Mouse (Mus musculus) cerebellum, adult 11 months (tissue): ENCODE data around the gene Zfp653.
"Not testable (repeated sequence)": the region's sequence is repeated elsewhere in the genome, so short reads cannot be mapped to it uniquely, and the experiment has no call there.

Experiments used
- DNase-seq: peaks from one replicate; pipeline ENCODE4 v3.0.0; 2022

The Zfp653 gene

GRCm38 (mm10) chr9:22070791-22071573, at the start of gene Zfp653, which contains the start of gene Gm49318:
Gene Zfp653, minus strand, starts transcription at chr9:22071376.
Gene Gm49318, minus strand, starts transcription at chr9:22071259.
- DNase-seq = peak; percentile 97

DNA sequence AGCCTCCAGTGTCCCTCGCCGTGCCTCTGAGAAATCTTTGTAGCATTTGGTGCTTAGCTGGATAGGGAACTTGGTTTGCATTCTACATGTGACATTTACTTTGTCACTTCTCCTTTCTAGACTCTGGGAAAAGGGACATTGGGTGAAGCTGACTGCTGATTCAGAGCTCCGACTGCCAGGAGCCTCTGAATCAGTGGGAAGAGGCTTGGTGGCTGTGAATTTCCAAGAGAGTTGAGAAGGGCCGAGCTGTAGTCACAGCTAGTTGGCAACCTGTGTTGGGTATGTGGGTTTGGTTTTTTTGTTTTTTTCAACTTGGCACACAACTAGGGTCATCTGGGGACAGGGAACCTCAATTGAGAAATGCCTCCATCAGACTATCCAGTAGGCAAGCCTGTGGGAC, 48.4 kb upstream of the Zfp653 start:
- no peak for DNase-seq

GRCm38 (mm10) chr9:22117754-22118456, 46.7 kb upstream of the Zfp653 start:
- peak; percentile 61 for DNase-seq

- DNase-seq = peak; percentile 96
Observed at GRCm38 (mm10) chr9:22116740-22117426, 45.7 kb upstream of the Zfp653 start, which contains the start of gene Elof1. Gene Elof1, minus strand, starts transcription at chr9:22117172.

DNA sequence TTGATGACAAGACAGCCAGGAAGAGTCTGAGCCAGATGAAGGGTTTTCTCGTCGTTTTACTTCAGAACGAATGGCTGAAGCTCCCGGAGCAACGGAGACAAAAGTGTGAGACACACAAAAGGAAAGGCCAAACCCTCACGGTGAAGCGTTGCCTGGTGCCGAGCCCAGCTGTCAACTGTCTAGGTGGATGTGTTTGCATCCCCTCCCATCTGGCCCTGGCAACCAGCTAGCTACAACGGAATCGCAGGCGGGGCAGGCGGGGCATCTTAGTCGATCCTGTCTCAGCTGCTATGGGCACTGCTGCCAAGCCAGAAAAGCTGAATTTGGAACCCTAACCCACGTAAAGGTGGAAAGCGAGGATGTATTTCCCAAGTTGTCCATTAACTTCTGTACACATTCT, 44.9 kb upstream of the Zfp653 start:
- peak; percentile 20 for DNase-seq

- DNase-seq = no peak
Observed at GRCm38 (mm10) chr9:22115635-22116034, 44.5 kb upstream of the Zfp653 start.

GRCm38 (mm10) chr9:22108194-22108593, 37.0 kb upstream of the Zfp653 start:
- DNase-seq = no peak

GRCm38 (mm10) chr9:22099922-22100321, 28.7 kb upstream of the Zfp653 start:
- no peak for DNase-seq

- DNase-seq = no peak
Observed at GRCm38 (mm10) chr9:22098993-22099696, 28.0 kb upstream of the Zfp653 start, which contains the start of gene Cnn1. Gene Cnn1, plus strand, starts transcription at chr9:22099216.

DNA sequence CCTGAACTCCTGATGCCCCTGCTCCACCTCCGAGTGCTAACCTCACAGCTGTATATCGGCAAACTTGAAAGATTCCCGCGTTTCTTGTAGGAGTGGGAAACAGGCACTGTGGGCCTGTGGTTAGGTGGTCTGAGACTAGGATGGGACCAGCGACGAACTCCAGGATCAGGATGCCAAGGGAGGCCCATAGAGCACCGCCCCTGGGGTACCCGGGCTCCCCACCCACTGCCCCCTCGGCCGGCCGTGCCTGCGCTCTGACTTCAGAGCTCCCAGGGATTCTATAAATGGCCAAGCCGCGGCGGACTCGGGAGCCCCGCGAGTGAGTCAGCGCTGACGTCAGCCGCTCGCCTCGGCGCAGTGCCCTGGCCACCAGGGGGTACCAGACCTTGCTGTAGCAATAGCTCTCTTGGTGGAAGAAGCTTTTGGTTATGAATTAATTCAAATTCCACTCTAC, 24.7 kb upstream of the Zfp653 start:
- peak; percentile 77 for DNase-seq

- DNase-seq = no peak
Observed at GRCm38 (mm10) chr9:22092746-22093145, 21.6 kb upstream of the Zfp653 start.

DNA sequence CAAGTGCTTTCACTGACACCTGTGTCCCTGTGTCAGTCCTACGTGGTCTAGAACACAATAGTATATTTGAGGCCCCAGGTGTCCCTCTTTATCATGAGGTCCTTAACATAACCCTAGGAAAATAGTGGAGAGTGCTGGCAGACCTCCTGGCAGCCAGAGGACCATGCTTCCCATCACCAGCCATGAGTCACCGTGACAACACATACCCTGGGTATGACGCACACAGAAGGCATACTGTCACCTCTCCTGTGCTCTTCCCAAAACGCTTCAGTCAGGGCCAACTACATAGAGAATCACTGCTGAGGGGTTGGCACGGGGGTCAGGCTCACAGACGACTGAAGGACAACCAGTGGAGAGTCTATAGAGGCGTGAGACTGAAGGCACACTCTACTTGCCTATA, 18.8 kb upstream of the Zfp653 start:
- DNase-seq = no peak

- DNase-seq = no peak
Observed at GRCm38 (mm10) chr9:22089281-22089680, 18.1 kb upstream of the Zfp653 start.

DNA sequence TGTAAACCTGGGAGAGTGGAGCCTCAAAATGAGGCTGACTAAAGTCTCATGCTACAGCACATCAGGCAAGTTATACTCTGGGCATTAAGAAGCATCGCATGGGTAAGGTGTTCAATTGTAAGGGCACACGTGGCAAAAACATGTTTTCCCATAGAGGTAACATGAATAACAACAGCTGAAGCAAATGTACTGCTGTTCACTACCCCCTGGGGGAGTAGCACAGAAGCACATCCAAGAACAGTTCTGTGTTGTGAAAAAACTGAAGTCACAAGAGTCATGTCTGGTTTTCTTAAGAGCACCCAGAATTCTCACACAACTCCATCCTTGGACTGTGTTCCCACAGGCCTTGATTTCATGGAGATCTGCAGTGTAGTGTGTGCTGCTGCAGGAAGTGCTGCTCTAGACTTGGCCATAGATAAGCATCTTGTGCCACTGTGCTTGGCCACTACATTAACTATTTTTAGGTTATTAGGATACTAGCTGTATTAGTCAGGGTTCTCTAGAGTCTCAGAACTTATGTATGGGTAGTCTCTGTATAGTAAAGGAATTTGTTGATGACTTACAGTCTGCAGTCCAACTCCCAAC, 15.9 kb upstream of the Zfp653 start:
- DNase-seq = no peak

DNA sequence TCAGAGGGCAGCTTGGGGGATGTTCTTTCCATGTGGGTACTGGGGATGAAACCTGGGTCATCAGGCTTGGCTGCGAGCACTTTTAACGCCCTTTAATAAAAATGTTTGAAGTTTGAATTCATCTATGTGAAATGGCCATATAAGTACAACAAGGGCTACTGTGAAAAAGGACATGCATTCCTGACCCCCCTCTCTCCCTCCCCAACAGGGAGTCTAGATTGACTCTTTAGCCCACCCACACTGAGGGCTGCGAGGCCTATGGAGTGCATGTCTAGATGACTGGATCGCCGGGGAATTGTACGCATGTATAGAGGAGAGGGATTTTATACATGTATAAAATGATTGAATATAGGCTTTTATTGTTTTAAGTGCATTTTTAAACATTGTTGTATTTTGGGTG, 14.8 kb upstream of the Zfp653 start:
- no peak for DNase-seq

DNA sequence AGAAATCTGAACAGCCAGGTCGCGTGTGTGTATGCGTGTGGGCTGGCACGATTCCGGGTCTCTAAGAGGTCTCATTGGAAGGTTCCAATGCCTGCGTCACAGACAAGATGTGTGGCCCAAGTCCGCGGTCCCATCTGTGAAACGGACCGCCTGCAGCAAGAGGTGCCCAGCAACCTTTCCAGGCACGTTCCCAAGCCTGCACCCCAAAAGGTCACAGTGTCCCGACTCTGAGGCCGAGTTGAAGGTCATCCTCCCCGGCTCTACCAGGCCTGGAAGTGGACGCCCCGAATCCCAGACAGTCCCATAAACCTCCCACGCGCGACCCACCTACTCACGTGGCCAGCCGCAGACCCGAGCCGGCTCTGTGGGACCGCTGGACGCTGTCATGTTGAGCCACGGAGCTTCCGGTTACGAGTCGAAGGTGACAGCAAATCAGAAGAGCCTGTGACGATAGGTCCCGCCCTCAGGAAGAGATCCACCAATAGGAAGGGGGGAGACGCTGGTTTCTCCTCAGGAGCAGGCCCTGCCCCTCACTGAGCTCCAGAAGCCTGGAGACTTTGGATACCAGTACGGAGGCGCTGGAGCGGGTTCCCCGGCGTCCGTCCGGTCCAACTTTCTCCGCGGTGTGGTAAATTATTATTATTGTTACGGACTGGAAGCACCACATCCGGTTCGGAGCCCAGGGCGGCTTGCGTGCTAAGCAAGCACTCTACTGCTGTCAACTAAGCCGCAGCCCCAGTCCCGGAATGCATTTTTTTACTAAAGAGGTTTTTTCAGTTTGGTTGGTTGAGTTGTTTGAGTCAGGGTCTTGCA, 14.1 kb upstream of the Zfp653 start, which contains the start of gene Ecsit:
Gene Ecsit (minus strand): TSS at position 417 of the 813 bp plus-strand sequence.
- peak; percentile 93 for DNase-seq

- DNase-seq = no peak
Observed at GRCm38 (mm10) chr9:22084667-22085021, 13.5 kb upstream of the Zfp653 start.

GRCm38 (mm10) chr9:22076223-22076622, 5.0 kb upstream of the Zfp653 start:
- DNase-seq = peak; percentile 14

GRCm38 (mm10) chr9:22075778-22076177, 4.6 kb upstream of the Zfp653 start:
- DNase-seq = not testable (repeated sequence)

GRCm38 (mm10) chr9:22072276-22072675, 1.1 kb upstream of the Zfp653 start:
- DNase-seq = peak; percentile 59

DNA sequence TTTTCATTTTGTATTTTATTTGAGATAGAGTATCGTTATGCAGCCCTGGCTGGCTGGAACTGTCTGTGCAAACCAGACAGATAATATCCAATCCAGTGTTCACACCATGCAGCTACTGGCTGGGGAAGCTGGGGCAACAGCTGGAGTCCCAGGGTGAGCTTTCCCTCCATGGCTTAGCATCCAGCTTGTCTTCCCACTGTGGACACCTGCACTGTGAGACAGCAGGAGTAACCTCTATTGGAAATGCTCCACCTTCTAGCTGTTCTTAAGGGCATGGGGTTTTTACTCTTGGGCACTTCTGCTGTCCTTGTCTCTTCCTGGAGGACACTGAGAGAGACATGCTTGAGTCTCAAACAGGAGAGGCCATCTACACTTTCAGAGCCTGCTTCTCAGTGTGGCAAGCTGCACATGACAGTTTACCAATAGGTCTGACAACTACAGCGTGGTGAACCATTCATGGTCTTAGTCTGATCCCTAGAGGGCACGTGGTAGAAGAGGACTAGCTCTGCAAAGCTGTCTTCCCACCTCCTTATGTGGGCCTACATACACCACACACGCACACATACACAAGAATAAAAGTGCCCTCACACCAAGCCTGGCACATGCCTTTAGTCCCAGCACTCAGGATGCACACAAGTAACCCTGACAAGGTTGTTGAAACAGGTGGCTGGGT, 1.2 kb downstream of the Zfp653 start:
- DNase-seq = no peak
